Mouse (Mus musculus) left cerebral cortex, postnatal 36 days (tissue): ENCODE measurements around the gene Pcdh19. TPM values are rescaled to one million over a fixed set of nuclear protein-coding genes. Genes with fewer than 3 reads are reported as not detected.

ENCODE experiments used
- total RNA-seq, 2 experiments: library from RNA; stranded (reverse); gene quantifications; 2 replicates each; pipeline ENCODE4 v1.2.3; 2021

Gene Pcdh19
- total RNA-seq, 2 experiments from 2014 or later: 31.1 to 38.2 TPM

Other genes starting within 250 kb of the Pcdh19 start
- under 1 TPM; 0.29 to 0.47 TPM for gene Tnmd, start 162.0 kb upstream of the Pcdh19 start, total RNA-seq
- 10 to 100 TPM; 15.0 to 16.0 TPM for gene Tspan6, start 209.4 kb upstream of the Pcdh19 start, total RNA-seq
- gene Srpx2, start 219.4 kb upstream of the Pcdh19 start, total RNA-seq: 1 to 10 TPM in 1 of 2 experiments, under 1 TPM in 1; 0.97 to 1.0 TPM